Mouse (Mus musculus): Measurements from ENCODE around the gene Sec23ip. TPM values are rescaled to one million over a fixed set of nuclear protein-coding genes. Genes with fewer than 3 reads are reported as not detected.

The Sec23ip gene
- polyA plus RNA-seq, 1 experiment from 2014 or later = 42.9 TPM

DNA sequence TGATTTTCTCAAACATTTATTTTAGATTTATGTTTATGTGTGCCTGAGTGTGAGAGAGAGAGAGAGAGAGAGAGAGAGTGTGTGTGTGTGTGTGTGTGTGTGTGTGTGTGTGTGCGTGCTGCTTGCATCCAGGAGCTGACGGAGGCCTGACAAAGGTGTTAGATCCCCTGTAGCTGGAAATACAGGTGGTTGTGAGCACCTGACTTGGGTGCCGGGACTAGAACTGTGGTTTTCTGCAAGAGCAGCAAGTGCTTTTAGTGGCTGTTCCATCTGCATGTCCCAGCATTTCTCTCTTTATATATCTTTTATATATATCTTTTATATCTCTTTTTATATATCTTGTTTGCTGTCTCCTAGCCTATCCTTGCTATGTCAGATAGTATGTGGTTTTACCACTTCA lies 37.1 kb downstream of the Sec23ip start:
- Histone ChIP-seq H3K4me2 (replicated peaks) (no peak overlapping the region), H3K27me3 (replicated peaks) (no peaks in the 10 kb centered on the region), H3K4me1 (no peaks in the 10 kb centered on the region), H3K9me3 (0 out of 2 replicates have a peak, but pooled peaks cover 3% of the 10 kb centered on the region), H3K36me3 (peaks cover 69% of the 10 kb centered on the region), H3K4me3 (no peak overlapping the region), H3K27ac (no peak overlapping the region), H3K9ac (no peak overlapping the region)
- WGBS = 96% methylated on average over 3 of the region's 3 CpGs
- no peak for ATAC-seq (ENCODE audit: low FRiP score, low read depth)

DNA sequence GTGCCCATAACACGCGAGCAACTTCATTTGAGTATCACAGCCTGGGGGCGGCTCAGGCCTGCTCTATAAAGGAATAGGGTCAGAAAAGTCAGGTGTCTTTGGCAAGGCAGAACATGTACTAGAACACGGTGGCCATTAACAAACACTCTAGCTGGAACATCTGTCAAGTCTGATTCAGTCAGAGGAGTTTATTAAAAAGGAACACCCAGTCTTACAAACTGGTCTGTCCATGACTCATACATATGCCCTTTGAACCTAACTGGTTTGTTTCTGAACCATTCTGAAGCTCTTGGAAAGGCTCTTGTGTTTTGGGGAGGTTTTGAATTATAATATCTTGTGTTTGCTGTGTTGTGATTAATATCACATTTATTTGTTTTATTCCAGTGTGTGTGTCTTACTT lies 45.3 kb downstream of the Sec23ip start:
- WGBS = 89% methylated on average over 4 of the region's 4 CpGs
- no peak for ATAC-seq (ENCODE audit: low FRiP score, low read depth)

GRCm38 (mm10) chr7:128793464-128793863 lies 48.7 kb downstream of the Sec23ip start:
- Histone ChIP-seq H3K4me2 (replicated peaks) (no peak overlapping the region), H3K4me3 (no peak overlapping the region), H3K27me3 (replicated peaks) (no peaks in the 10 kb centered on the region), H3K9me3 (no peaks in the 10 kb centered on the region), H3K9ac (no peak overlapping the region), H3K36me3 (no peaks in the 10 kb centered on the region), H3K27ac (no peak overlapping the region), H3K4me1 (no peaks in the 10 kb centered on the region)
- ATAC-seq (ENCODE audit: low FRiP score, low read depth) = no peak
- WGBS = 83% methylated on average over 4 of the region's 4 CpGs

More for the DNA sequence above, 45.3 kb downstream of the Sec23ip start:
- Histone ChIP-seq H3K4me3 (no peak overlapping the region), H3K27ac (no peak overlapping the region), H3K4me1 (no peaks in the 10 kb centered on the region), H3K9me3 (0 out of 2 replicates have a peak, but pooled peaks cover 5% of the 10 kb centered on the region), H3K36me3 (peaks cover 16% of the 10 kb centered on the region), H3K27me3 (replicated peaks) (no peaks in the 10 kb centered on the region), H3K9ac (no peak overlapping the region), H3K4me2 (replicated peaks) (no peak overlapping the region)

- no peaks in the 10 kb centered on the region for H3K9me3 ChIP-seq
- H3K4me1 ChIP-seq = no peaks in the 10 kb centered on the region
- H3K27me3 ChIP-seq (replicated peaks) = no peaks in the 10 kb centered on the region
- no peak overlapping the region for H3K4me3 ChIP-seq
- 79% methylated on average over 5 of the region's 5 CpGs for WGBS
- H3K27ac ChIP-seq = no peak overlapping the region
- no peak overlapping the region for H3K4me2 ChIP-seq (replicated peaks)
- H3K9ac ChIP-seq = no peak overlapping the region
- no peaks in the 10 kb centered on the region for H3K36me3 ChIP-seq
- no peak for ATAC-seq (ENCODE audit: low FRiP score, low read depth)
These were observed 80.3 kb downstream of the Sec23ip start for GRCm38 (mm10) chr7:128824986-128825563.

DNA sequence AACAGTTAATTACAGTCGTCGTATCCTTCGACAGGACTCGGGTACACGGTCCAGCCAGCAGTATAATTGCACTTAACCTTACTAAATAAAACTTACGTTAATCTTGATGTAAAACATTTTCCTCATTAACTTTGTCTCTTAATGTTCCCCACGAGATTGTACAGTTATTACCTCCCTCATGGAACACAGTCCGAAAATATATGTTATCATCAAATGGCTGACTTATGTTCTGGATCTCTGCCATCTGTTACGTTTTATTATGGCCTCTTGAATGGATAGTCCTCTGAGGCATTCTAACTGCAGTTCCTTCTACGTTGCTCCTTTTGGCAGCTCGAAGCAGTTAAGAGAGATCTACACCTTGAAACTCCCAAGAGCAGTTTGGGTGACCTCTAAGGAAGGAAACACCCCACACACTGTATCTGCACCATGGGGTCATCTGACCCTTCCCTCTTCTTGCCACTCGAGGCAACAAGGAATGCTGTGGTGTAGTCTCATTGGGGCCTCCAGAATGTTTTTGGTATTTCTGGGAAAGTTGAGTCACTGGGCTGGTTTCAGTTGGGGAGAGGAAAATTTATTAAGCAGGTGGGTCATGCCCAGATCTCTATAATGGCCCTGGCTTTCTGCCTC lies 87.8 kb downstream of the Sec23ip start:
- H3K4me3 ChIP-seq = no peak overlapping the region
- no peak overlapping the region for H3K4me2 ChIP-seq (replicated peaks)
- no peaks in the 10 kb centered on the region for H3K36me3 ChIP-seq
- no peak overlapping the region for H3K9ac ChIP-seq
- H3K9me3 ChIP-seq = no peaks in the 10 kb centered on the region
- 76% methylated on average over 12 of the region's 12 CpGs for WGBS
- no peak overlapping the region for H3K27ac ChIP-seq
- no peak for ATAC-seq (ENCODE audit: low FRiP score, low read depth)
- no peaks in the 10 kb centered on the region for H3K27me3 ChIP-seq (replicated peaks)
- no peaks in the 10 kb centered on the region for H3K4me1 ChIP-seq

DNA sequence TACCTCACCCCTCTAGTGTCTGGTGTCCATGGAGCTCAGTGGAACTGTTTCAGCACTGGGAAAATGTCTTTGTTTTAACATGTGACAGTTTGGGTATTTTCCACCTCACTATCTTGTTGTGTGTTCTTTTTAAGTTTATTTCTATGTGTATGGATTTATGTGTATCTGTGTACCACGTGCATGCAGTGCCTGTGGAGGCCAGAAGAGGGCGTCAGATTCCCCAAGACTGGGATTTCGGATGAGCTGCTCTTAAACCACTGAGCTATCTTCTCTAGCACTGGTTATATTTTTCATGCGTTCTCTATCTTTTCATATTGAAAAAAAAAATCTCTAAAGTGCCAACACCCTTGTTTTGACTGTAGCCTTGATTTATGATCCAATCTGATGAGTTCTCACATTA lies 88.5 kb downstream of the Sec23ip start:
- no peak overlapping the region for H3K4me3 ChIP-seq
- H3K27ac ChIP-seq = no peak overlapping the region
- no peak overlapping the region for H3K9ac ChIP-seq
- no peaks in the 10 kb centered on the region for H3K9me3 ChIP-seq
- 88% methylated on average over 4 of the region's 4 CpGs for WGBS
- H3K4me2 ChIP-seq (replicated peaks) = no peak overlapping the region
- H3K27me3 ChIP-seq (replicated peaks) = no peaks in the 10 kb centered on the region
- ATAC-seq (ENCODE audit: low FRiP score, low read depth) = no peak
- no peaks in the 10 kb centered on the region for H3K4me1 ChIP-seq
- H3K36me3 ChIP-seq = no peaks in the 10 kb centered on the region

Small RNA genes lying within 50 kb of the gene (microRNA-seq; reads per million reads assigned to microRNA genes)
- not detected for gene Gm25778

Other genes starting within 250 kb of the Sec23ip start
- 4.5 and 4.7 TPM in 2 replicates for gene Bag3, start 221.3 kb upstream of the Sec23ip start, polyA plus RNA-seq (2016; fragmentation: Nextera tagmentation; extraction: Ambion mirVana)
- 140 and 170 TPM in 2 replicates for gene Inpp5f, start 133.6 kb upstream of the Sec23ip start, polyA plus RNA-seq (2016; fragmentation: Nextera tagmentation; extraction: Ambion mirVana)
- 61.8 and 66.2 TPM in 2 replicates for gene Mcmbp, start 4.4 kb upstream of the Sec23ip start, polyA plus RNA-seq (2016; fragmentation: Nextera tagmentation; extraction: Ambion mirVana)

Measured in neural tube, embryonic 12.5 days (tissue).